Mouse (Mus musculus): Measurements from ENCODE around the gene Ghdc.
A peak's percentile ranks its signal among the peaks of the same experiment; 100 is the strongest.
"Not testable (repeated sequence)": the region's sequence is repeated elsewhere in the genome, so short reads cannot be mapped to it uniquely, and the experiment has no call there.

Gene Ghdc

DNA sequence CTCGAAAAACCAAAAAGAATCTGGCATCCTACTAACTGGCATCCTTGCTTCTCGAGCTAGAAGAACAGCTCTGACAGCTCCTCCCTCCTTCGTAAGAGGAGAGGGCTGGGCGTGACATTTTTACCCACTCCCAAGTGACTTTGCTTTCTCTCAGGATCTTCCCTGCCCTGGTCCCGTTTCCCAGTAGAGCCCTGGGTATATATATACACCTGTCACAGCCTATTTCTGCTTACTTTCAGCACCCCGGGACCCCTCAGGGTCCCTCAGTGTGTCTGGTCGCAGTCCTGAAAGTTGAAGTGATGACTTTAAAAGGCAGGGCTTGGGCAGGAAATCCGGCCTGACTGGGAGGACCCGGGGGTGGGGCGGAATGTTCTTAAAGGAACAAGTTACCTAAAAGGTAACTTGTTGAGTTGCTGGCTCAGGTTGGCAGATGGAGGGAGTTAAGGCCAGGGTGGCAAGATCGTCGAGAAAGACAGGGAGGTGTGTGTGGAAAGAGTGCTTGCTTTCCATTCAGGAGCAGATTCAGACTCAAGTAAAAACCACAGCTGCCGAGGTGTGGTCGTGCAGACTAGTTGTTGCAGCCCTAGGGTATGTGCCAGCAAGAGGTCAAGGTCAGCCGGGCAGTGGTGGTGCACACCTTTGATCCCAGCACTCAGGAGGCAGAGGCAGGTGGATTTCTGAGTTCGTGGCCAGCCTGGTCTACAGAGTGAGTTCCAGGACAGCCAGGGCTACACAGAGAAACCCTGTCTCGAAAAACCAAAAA, at the start of gene Ghdc:
TSS of gene Ghdc (minus strand) at position 312 of the 763 bp plus-strand sequence.
- peak; percentile 58 for DNase-seq (ENCODE audit: low spot score)

DNA sequence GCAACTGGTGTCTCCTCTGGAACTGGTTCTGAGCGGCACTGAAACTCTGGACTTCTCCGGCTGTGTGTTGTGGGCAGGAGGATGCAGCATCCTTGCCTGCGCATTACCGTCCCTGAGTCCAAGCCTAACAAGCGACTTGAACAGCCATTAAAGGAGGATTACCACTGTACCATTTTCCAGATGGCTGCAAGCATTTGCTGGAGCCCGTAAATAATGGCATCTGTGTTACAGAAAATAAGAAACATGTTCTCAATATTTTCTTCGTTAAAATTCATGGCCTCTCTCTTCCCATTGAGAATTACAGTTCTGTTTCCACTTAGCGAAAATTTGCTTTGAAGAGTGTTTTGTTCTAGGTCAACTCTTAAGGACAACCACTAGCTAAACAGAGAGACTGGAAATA, 49.3 kb upstream of the Ghdc start:
- no peak for DNase-seq (ENCODE audit: low spot score)

DNA sequence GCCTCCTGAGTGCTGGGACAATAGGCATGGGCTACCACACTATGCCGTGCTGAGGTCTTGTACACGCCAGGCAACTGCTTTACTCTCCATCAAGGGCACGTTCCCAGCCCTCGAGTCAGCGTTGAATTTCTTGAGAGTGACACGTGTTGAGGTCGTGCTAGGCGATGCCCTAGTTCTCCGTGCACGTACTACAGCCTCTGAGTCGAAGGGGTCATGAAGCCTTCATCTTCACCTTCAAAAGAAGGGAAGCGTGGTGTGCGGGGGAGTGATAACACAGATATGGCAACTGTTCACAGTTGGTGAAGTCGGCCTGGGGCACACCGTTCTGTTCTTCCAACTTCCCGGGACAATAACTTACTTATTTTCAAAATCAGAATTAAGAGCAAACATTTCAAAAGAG, 48.9 kb upstream of the Ghdc start:
- peak; percentile 29 for DNase-seq (ENCODE audit: low spot score)

DNA sequence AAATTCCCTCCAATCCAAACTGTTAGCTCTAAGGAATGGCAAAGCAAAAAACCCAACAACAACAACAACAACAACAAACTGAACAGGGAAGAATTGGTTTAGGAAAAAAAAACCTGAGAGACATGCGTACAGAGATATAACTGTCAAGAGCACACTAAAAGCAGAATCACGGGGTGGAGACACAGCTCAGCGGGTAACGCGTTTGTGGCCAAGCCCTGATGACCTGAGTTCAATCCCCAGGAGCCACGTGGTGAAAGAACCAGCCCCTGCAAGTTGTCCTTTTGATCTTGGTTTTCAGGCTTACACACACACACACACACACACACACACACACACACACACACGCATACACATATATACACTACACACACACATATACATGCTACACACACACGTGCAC, 48.3 kb upstream of the Ghdc start:
- peak; percentile 45 for DNase-seq (ENCODE audit: low spot score)

DNA sequence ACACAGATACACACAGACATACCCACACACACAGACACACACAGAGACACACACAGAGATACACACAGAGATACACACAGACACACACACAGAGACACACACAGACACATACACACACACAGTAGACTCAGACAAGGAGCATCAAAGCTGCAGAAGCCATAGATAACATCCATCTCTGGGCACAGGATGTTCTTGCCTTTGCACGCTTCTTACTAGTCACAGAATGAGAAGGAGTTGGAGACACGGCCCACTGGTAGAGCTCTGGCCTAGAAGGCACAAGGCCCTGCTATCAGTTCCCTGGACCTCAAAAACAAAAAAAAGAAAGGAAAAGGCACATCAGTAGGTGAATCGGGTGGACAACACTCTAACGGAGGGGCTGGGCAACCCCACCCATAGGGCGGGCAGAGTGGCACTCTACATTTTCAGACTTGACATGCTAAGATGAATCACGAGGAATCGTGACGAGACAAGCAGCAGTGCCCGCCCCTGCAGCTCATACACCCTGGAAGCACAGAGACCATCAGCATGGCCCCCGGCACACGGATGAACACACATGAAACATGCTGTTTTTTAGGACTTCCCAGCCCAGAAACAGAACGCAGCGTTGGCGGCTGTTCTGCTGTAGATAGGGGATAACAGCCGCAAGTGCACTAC, 47.7 kb upstream of the Ghdc start:
- peak; percentile 60 for DNase-seq (ENCODE audit: low spot score)

DNA sequence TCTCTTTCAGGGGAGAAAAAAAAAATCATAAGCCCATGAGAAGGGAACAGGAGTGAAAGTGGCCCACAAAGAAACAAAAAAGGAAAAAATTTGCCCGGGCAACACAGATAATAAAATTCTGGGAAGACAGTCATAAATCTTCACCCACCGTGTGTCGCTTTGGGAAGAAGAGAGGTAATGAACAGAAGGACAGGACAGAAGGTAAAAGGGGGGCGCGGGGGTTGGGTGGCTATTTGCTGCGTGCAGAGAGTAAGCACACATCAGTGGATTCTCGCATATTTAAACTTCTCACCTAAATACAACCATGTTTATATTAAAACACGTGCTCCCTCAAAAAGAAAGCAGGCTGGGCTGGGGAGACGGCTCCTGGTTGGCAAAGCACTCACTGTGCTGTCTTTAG, 46.6 kb upstream of the Ghdc start:
- no peak for DNase-seq (ENCODE audit: low spot score)

DNA sequence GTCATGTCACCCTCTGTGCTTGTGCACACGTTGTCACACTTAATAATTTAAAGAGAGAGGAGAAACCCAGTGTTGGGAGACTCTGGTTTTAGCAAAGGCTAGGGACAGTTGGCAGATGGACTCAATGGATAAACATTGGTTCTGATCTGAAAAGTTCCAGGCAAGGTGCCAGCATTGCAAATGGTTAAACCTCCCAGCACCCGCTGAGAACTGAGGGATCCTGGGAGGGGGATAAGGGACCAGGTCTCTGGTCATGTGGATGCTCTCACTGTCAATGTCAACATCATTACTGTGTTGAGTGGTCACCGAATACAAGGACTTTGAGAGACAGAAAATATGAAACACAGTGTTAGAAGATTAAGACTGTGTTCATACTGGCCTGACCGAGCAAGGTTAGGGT, 46.0 kb upstream of the Ghdc start:
- DNase-seq (ENCODE audit: low spot score), result no peak

DNA sequence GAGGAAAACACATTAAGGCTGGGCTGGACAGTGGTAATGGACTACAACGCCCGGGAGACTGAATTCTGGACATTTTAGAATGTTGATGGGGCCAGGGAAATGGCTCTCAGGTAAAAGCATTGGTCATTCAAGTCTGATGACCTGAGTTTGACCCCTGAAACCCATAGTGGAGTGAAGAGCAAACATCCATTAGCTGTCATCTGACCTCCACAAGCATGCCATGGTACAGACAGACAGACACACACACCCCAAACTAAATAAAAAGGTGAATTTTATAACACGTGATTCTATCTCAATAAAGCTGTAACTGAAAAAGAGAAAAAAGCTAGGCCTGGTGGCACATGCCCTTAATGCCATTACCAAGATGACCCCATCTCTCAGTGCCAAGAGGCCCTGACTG, 45.6 kb upstream of the Ghdc start:
- no peak for DNase-seq (ENCODE audit: low spot score)

DNA sequence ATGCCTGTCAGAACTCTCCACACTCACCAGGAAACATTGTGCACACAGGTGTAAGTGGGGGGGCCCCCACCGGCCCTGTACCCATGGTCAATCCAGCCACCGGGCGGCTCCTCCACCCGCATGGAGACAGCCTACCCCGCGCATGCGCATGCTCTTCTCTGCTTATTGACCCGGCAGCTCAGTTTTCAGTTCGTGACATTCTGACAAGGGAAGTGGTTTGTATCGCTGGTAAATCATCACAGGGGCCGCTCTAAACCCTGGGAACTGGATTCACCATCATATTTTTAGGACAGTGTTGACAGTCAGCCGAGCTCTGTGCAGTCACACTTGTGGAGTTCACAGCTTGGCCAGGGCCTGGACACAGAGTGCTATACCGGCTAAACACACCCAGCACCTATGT, 43.7 kb upstream of the Ghdc start:
- peak; percentile 68 for DNase-seq (ENCODE audit: low spot score)

DNA sequence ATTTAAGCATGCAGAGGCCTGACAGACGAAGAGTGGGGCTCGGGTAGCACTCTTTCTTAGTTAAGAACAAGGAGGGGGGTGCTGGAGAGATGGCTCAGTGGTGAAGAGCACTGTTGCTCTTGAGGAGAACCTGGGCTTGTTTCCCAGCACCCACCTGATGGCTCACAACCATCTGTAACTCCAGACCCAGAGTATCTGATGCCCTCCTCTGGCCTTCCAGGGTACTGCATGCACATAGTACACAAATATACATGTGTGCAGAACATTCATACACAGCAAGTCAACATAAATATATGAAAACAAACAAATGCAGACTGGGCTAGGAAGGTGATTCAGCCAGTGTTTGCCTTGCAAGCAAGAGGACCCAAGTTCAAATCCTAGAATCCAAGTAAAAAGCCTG, 40.4 kb upstream of the Ghdc start:
- DNase-seq (ENCODE audit: low spot score), result no peak

DNA sequence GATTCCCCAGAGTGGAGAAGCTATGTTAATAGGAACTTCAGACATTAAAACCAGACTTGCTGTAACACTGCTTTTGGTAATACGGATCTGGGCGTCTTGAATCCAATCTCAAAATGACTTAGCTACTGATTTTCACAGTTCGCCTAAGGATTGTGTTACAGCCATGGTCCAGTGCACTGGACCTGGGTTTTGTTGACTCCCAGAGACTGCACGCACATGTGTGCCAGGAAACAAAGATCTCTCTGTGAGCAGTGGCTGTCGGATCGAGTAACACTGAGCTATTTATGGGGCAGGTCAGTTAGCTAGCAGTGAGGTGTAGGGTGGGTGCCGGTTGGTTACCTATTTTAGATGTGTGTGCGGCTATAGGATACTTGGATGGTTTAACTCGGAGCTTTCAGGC, 39.8 kb upstream of the Ghdc start:
- DNase-seq (ENCODE audit: low spot score), result no peak

DNA sequence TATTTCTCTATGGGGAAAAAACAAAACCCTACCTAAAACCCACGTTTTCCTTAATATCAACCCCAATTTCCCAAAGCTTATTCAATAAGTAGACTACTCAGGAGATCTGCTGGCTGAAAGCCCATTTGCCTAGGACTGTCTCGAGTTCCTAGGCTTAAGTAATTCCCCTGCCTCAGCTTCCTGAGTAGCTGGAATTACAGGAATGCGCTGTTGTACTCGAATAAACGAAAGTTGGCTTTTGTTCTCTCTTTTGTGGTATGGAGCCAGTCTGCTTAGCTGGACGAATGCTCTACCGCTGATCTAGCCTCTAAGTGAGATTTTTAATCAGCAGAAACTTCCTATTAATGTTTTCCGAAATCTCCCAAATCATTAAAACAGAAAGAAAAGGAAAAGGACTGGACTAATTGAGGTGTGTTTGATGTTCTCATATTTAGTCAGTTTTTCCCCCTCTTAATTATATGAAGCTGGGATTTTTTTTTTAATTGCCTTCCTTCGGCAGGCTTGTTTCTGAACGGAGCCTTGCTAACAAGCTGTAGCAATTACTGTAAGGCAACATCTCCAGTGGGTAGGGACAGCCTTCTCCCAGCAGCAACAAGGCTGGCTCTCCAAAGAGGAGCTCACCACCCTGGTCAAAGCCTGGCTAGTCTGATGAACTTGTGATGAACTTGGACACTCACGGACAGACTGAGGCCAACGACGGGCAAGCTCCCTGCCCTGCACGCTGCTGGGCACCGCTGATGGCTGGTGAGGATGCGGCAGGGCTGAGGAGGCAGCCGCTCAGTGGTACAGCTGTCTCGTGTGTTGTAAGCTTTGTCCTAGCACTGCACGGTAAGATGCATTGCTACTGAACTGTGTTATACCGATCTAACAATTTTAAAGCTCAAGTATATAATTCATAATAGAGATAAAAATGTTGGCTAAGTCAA, 35.9 kb upstream of the Ghdc start:
- DNase-seq (ENCODE audit: low spot score), result no peak

DNA sequence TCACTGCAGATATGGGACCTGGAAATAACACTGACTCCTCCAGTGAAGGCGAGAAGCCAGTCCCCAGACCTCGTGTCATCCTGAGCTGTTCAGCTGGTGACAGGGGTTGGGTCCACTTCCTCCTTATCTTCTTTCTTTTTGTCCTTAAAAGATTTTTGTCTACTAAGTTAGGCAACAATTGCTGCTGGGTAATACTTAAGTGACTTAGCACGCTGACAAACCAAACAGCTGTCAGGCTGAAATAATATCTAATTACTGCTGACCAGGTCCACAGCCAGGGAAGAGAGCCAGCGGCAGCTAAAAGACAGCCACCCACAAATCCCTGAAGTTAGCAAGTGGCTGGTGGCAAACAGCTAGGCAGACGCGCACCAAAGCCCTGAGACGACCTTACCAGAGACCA, 34.8 kb upstream of the Ghdc start:
- no peak for DNase-seq (ENCODE audit: low spot score)

DNA sequence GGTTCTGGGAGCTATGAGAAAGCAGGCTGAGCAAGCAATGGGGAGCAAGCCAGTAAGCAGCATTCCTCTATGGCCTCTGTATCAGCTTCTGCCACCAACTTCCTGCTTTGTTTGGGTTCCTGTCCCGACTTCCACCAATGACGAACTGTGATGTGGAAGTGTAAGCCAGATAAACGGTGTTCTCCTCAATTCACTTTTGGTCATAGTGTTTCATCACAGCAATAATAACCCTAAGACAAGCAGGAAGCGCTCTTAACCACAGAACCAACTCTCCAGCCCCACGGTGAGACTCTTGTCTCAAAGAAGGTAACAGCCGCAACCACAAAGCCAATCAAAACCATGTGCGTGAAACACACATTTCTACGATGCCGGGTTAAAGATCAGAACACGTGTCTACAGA, 33.7 kb upstream of the Ghdc start:
- DNase-seq (ENCODE audit: low spot score), result no peak

DNA sequence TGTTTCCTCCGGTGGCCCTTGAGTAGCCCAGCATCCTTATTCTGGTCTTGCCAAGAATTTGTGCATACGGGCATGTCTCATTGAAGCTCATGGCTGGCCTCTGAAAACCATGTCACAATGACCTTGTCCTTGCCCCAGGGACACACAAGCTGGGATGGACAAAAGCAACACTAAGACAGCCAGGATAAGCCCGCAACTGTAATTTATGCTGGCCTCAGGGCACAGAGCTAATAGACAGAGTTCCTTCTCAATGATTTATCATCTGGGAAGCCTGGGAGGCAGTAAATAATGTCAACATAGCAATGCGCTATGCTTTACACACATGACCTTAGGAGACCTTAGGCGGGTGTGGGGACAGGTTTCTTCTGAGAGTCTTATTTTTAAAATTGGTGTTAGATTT, 28.7 kb upstream of the Ghdc start:
- no peak for DNase-seq (ENCODE audit: low spot score)

DNA sequence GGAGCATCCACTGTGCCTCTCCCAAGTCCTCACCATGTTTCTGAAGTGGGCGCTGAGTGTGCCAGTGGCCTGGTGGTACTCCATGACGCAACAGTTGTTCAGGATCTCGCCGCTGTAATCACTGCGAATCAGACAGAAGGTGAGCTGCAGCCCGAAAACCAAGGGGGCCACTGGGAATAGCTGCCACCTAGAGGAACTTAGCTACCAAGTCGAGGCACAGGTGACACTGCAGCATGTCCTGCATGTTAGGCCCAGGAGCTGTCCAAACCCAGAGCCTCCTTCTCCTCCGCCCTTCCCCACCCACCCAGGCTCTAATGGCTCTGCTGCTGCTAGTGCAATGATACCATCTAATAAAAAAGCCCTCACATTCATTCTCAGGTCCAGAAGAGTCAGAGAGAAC, 25.8 kb upstream of the Ghdc start:
- DNase-seq (ENCODE audit: low spot score), result no peak

DNA sequence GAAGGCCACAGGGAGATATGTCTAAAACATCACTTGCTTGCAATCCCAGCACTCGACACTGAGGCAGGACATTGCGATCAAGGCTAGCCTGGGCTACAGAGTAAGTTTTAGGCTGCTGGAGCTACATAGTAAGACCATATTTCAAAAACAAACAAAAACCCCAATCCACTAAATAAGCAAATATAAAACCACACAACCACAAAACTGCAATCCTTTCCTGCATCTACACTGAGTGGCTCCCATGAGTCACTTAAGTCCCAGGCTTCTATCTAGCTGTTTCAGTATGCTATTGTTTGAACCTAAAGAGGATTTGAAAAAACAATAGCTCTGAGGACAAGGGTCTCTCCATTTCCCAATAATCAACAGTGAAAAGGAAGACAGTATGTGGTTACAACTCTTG, 24.6 kb upstream of the Ghdc start:
- DNase-seq (ENCODE audit: low spot score), result no peak

DNA sequence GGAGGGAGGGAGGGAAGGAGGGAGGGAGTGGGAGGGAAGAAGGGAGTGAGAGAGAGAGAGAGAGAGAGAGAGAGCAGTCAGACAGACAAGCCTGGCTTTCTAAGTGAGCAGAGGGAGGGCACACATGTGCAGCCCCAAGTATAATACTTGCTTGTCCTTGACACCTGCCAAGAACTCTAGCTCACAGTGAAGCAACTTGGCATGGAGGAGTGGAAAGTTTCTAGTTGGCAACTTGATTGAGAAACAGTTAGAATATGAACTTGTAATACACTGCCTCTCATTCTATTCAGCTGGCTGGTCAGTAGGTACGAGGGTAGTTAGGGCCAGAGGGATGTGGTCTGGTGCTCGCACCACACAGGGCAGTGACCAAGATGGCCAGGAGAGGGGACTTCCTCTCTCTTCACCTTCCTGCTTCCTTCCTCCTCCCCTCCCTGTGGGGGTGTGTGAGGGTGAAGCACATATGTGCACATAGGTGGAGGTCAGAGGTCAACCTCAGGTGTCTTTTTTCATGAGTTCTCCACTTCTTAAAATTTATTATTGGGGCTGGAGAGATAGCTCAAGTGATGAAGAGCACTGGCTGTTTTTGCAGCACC, 20.8 kb upstream of the Ghdc start:
- no peak for DNase-seq (ENCODE audit: low spot score)

DNA sequence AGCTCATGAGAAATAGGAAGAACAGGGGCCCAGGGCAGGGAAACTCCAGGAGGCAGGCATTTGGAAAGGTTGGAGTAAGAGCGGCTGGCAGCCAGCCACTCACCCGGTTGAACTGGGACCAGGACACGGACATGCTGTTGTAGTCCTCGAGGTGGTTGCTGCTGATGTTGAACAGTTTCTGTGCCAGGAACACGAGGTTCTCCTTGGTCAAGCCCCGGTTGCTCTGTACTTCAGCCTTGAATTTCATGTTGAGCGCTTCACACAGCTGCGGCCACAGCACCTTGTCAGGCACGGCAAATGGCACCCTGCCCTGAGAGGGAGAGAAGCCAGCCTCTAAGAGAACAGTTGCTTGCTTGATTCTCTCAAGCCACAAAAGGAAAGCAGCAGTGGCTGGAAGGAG, 19.9 kb upstream of the Ghdc start:
- not testable (repeated sequence) for DNase-seq (ENCODE audit: low spot score)

DNA sequence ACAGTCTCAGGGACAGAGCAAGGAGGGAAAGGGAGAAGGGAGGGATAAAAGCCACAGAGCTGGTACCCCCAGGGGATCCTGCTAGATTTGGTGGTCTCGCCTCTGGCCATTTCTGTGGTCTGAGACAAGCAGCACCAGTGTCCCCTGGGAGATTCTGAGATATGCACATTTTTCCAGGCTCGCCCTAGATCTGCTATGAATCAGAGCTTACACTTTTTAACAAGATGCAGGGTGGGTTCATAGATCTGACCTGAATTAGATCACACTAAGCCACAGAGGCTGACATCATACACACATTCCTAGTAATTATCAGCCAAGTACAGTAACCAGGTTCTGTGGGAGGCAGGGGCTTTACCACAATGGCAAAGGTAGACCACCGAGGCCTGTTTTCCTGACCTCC, 18.9 kb upstream of the Ghdc start:
- DNase-seq (ENCODE audit: low spot score), result no peak

DNA sequence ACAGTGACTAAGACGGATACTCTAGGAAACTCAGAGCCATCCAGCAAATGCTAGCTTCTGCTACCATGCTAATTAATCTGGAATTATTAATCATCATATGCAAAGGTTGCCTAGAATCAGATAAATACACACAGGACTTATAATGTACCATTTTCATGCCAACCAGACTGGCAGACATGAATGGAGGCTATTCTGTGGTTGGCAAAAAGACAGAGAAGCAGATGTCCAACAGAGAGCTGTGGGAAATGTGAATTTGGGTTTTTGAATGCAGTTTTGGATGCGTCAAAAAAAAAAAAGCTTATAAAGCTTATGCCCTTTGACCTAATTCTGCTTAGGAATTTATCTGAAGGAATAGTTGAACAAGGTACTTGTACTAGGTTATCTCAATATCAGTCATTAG, 15.0 kb upstream of the Ghdc start:
- DNase-seq (ENCODE audit: low spot score), result no peak

DNA sequence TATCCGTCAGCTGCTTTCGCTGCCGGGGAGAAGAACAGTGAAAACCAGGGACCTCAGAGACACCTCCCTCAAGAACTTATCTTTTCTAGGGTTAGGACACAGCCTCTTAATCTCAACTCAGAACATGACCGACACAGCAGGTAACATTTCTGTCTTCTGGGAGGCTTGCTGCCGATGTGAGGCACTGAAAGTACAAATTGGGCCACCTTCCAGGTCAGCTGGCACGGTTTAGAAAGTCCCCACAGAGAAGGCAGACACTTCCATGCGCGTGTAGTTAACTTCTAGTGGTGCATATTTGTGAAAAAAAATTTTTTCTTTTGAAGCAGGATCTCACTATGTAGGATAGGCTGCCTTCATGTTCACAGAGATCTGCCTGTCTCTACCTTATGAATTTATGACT, 13.5 kb upstream of the Ghdc start:
- DNase-seq (ENCODE audit: low spot score), result no peak

DNA sequence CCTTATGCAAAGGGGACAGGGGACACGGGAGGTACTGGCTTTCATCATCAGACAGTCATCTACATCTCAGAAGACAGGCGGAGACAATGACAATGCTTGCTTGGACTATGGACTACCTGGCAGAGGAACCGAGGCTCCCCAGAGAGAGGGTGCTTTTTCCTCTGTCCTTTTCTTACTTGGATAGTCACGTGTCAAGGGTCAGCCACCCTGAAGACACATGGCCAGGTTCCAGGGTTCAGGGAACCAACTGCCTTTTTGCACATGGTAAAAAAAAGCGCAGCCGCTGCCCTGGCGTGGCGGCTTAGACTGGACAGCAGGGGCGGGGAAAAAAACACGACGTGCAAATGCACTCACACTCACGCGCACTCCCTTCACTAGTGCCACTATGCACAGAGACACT, 11.8 kb upstream of the Ghdc start:
- DNase-seq (ENCODE audit: low spot score), result no peak
